In the genomic region with DNA sequence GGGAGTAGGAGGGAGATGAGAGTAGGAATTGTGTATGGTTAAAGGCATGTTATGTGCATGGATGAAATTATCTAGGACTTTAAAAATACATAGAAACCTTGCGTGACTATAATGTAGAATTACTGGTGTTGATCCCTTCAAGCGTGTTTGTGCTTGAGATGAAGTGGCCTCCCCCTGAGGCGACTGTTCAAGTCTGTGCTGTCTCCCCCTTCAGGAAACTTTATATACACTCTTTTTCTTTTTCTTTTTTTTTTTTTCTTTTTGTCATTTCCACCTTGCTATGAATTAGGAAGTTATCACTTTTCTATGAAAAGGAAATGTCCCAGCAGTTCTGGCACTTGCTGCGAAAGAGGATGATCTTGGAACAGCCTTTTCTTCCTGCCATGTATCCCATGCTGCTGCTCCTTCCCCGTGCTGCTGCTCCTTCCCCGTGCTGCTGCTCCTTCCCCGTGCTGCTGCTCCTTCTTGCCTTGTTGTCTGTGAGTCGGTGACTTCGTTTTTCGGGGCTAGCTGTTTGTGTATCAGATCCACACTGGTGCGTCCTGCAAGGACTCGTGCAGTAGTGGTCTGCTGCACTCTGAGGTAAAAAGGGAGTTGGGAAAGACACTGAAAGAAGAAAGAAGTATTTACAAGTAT, we compare ENCODE assay signal across 12 mouse cellular contexts. TPM values are rescaled to one million over a fixed set of nuclear protein-coding genes. Genes with fewer than 3 reads are reported as not detected.
DNase-seq lines count a peak whose midpoint lies in the region; ATAC-seq and TF ChIP-seq lines count a peak whose summit lies in the region.
"Had no signal": no experiment of that assay in that cellular context is flagged by ENCODE, and none has a peak within 500 bp of the region (broad histone marks: within the 10 kb centered on the region; RNA-seq: fewer than 3 reads in every experiment).

No protein-coding gene starts in this region.

- no peak overlapping the region for H3K4me2 ChIP-seq in heart, embryonic 13.5 days
- H3K4me2 ChIP-seq in liver, embryonic 12.5 days, result no peak overlapping the region
- H3K4me2 ChIP-seq in embryonic facial prominence, embryonic 15.5 days (replicated peaks), result no peak overlapping the region
- no peak overlapping the region for H3K4me2 ChIP-seq in liver, embryonic 14.5 days (ENCODE audit: low read depth)
- H3K4me2 ChIP-seq in forebrain, embryonic 11.5 days (ENCODE audit: low read depth, low read length, severe bottlenecking), result no peak overlapping the region
- H3K4me2 ChIP-seq: forebrain, embryonic 12.5 days had no signal

- no peak for TF ChIP-seq EP300 in liver, embryonic 14.5 days (IDR thresholded peaks at IDR 0.05; ENCODE audit: low read depth)

- H3K27ac ChIP-seq in heart, embryonic 13.5 days (replicated peaks), result peak overlapping the region; percentile 80
- peak overlapping the region; percentile 38; the same call in 1 of the 2 replicates for H3K27ac ChIP-seq in liver, embryonic 12.5 days
- peak overlapping the region; percentile 36; the same call in 1 of the 2 replicates for H3K27ac ChIP-seq in embryonic facial prominence, embryonic 15.5 days (replicated peaks)
- no peak overlapping the region for H3K27ac ChIP-seq in liver, embryonic 14.5 days
- no peak overlapping the region for H3K27ac ChIP-seq in forebrain, embryonic 11.5 days (ENCODE audit: low read depth, low read length)
- H3K27ac ChIP-seq: forebrain, embryonic 12.5 days had no signal

- 0 out of 2 replicates have a peak, but pooled peaks have one; percentile 15 for TF ChIP-seq CTCF in liver, embryonic 14.5 days (IDR thresholded peaks at IDR 0.05; ENCODE audit: low read depth)

- H3K9me3 ChIP-seq in heart, embryonic 13.5 days, result no peaks in the 10 kb centered on the region
- H3K9me3 ChIP-seq in liver, embryonic 12.5 days (replicated peaks), result no peaks in the 10 kb centered on the region
- no peaks in the 10 kb centered on the region for H3K9me3 ChIP-seq in embryonic facial prominence, embryonic 15.5 days (replicated peaks)
- H3K9me3 ChIP-seq in liver, embryonic 14.5 days (ENCODE audit: control insufficient read depth, low read length), result no peaks in the 10 kb centered on the region
- H3K9me3 ChIP-seq in forebrain, embryonic 11.5 days (ENCODE audit: control insufficient read depth, low read length), result no peaks in the 10 kb centered on the region
- H3K9me3 ChIP-seq: forebrain, embryonic 12.5 days; megakaryocyte, embryonic 14.5 days had no signal

- whole genome bisulfite sequencing in heart, embryonic 13.5 days, result 65% methylated on average over 12 of the region's 12 CpGs
- 63% methylated on average over 12 of the region's 12 CpGs for WGBS in liver, embryonic 12.5 days (ENCODE audit: insufficient replicate concordance)
- 68% methylated on average over 12 of the region's 12 CpGs for WGBS in embryonic facial prominence, embryonic 15.5 days
- WGBS in liver, embryonic 14.5 days (ENCODE audit: insufficient replicate concordance), result 56% methylated on average over 12 of the region's 12 CpGs
- WGBS in forebrain, embryonic 11.5 days, result 86% methylated on average over 12 of the region's 12 CpGs

- H3K36me3 ChIP-seq in heart, embryonic 13.5 days, result peaks cover 24% of the 10 kb centered on the region
- no peaks in the 10 kb centered on the region; the same call in 1 of the 2 replicates for H3K36me3 ChIP-seq in liver, embryonic 12.5 days
- no peaks in the 10 kb centered on the region for H3K36me3 ChIP-seq in embryonic facial prominence, embryonic 15.5 days
- no peaks in the 10 kb centered on the region for H3K36me3 ChIP-seq in liver, embryonic 14.5 days (replicated peaks; ENCODE audit: control insufficient read depth, insufficient read depth, low read depth)
- no peaks in the 10 kb centered on the region for H3K36me3 ChIP-seq in forebrain, embryonic 11.5 days (ENCODE audit: control insufficient read depth, insufficient read depth, low read length)
- H3K36me3 ChIP-seq: forebrain, embryonic 12.5 days had no signal

- no peak for DNase-seq in heart, adult 18-20 months
- DNase-seq in liver, result no peak
- no peak for DNase-seq in liver, embryonic 14.5 days (ENCODE audit: low read depth in 3 of 3, low spot score in 3 of 3)
- DNase-seq in forebrain, embryonic 11.5 days (ENCODE audit: low spot score), result no peak
- DNase-seq: gastrocnemius, postnatal 36 days; left cerebral cortex, postnatal 4 days had no signal

- no peak overlapping the region for H3K4me3 ChIP-seq in heart, embryonic 13.5 days
- H3K4me3 ChIP-seq in liver, embryonic 12.5 days, result no peak overlapping the region
- H3K4me3 ChIP-seq in embryonic facial prominence, embryonic 15.5 days (replicated peaks), result no peak overlapping the region
- no peak overlapping the region for H3K4me3 ChIP-seq in liver, embryonic 14.5 days (ENCODE audit: insufficient read depth in 1 of 2, low read depth in 2 of 2, low read length in 2 of 2)
- no peak overlapping the region for H3K4me3 ChIP-seq in forebrain, embryonic 11.5 days (ENCODE audit: low read depth, low read length)
- H3K4me3 ChIP-seq: forebrain, embryonic 12.5 days; megakaryocyte, embryonic 14.5 days had no signal

- H3K9ac ChIP-seq in heart, embryonic 13.5 days, result peak overlapping the region; percentile 58
- no peak overlapping the region for H3K9ac ChIP-seq in liver, embryonic 12.5 days
- H3K9ac ChIP-seq in embryonic facial prominence, embryonic 15.5 days, result no peak overlapping the region
- no peak overlapping the region for H3K9ac ChIP-seq in liver, embryonic 14.5 days (replicated peaks)
- no peak overlapping the region for H3K9ac ChIP-seq in forebrain, embryonic 11.5 days (ENCODE audit: low read length)
- H3K9ac ChIP-seq: forebrain, embryonic 12.5 days had no signal

- no peaks in the 10 kb centered on the region for H3K27me3 ChIP-seq in heart, embryonic 13.5 days (replicated peaks)
- peaks cover 12% of the 10 kb centered on the region; the same call in 1 of the 2 replicates for H3K27me3 ChIP-seq in liver, embryonic 12.5 days (replicated peaks)
- no peaks in the 10 kb centered on the region for H3K27me3 ChIP-seq in embryonic facial prominence, embryonic 15.5 days
- no peaks in the 10 kb centered on the region for H3K27me3 ChIP-seq in liver, embryonic 14.5 days (ENCODE audit: control insufficient read depth, insufficient read depth, low read length)
- H3K27me3 ChIP-seq in forebrain, embryonic 11.5 days (ENCODE audit: control insufficient read depth, insufficient read depth, low read length), result no peaks in the 10 kb centered on the region
- H3K27me3 ChIP-seq: forebrain, embryonic 12.5 days; megakaryocyte, embryonic 14.5 days had no signal

- ATAC-seq in heart, embryonic 13.5 days (ENCODE audit: extremely low read depth, insufficient number of reproducible peaks, low FRiP score, low TSS enrichment), result no peak
- ATAC-seq in liver, embryonic 12.5 days, result no peak
- no peak for ATAC-seq in embryonic facial prominence, embryonic 15.5 days (ENCODE audit: insufficient number of reproducible peaks, low FRiP score, low TSS enrichment, low read depth)
- ATAC-seq in liver, embryonic 14.5 days (ENCODE audit: insufficient read depth), result no peak
- ATAC-seq in forebrain, embryonic 11.5 days (replicated peaks; ENCODE audit: low FRiP score), result no peak
- ATAC-seq in megakaryocyte-erythroid progenitor cell, adult 5-6 weeks (replicated peaks; ENCODE audit: low FRiP score, low TSS enrichment, poor library complexity, severe bottlenecking), result no peak

- peaks cover 74% of the 10 kb centered on the region for H3K4me1 ChIP-seq in heart, embryonic 13.5 days
- peaks cover 67% of the 10 kb centered on the region for H3K4me1 ChIP-seq in liver, embryonic 12.5 days
- H3K4me1 ChIP-seq in embryonic facial prominence, embryonic 15.5 days, result peaks cover 33% of the 10 kb centered on the region
- peaks cover 21 to 29% of the 10 kb centered on the region in 2 experiments for H3K4me1 ChIP-seq in liver, embryonic 14.5 days (replicated peaks; ENCODE audit: control insufficient read depth in 2 of 2, insufficient read depth in 2 of 2, low read length in 1 of 2)
- 0 out of 2 replicates have a peak, but pooled peaks cover 2% of the 10 kb centered on the region for H3K4me1 ChIP-seq in forebrain, embryonic 11.5 days (replicated peaks; ENCODE audit: control insufficient read depth, insufficient read depth, low read length)

RNA-seq across cellular contexts. Expression of a gene that starts 40.0 kb away (rescaled TPM):
- polyA plus RNA-seq in heart, embryonic 13.5 days (2015; fragmentation: Nextera tagmentation; extraction: Ambion mirVana), result 120 and 121 TPM in 2 replicates
- 10 to 100 TPM; 44.3 to 52.5 TPM for total RNA-seq in heart, adult 18-20 months (2021)
- polyA plus RNA-seq in liver, embryonic 12.5 days (2016; fragmentation: Nextera tagmentation; extraction: Ambion mirVana), result 42.1 and 42.2 TPM in 2 replicates
- polyA plus RNA-seq in embryonic facial prominence, embryonic 15.5 days (2015; fragmentation: Nextera tagmentation; extraction: Ambion mirVana), result 73.1 and 79.4 TPM in 2 replicates
- 8.2 and 12.7 TPM in 2 replicates for polyA plus RNA-seq in liver, embryonic 14.5 days (2012; rRNA removed)
- polyA plus RNA-seq in liver, embryonic 14.5 days (2014; fragmentation: Nextera tagmentation; extraction: Ambion mirVana), result 21.7 and 26.7 TPM in 2 replicates
- 59.3 and 61.5 TPM in 2 replicates for polyA plus RNA-seq in forebrain, embryonic 11.5 days (2014; fragmentation: Nextera tagmentation; extraction: Ambion mirVana)
- total RNA-seq in megakaryocyte-erythroid progenitor cell, adult 5-6 weeks (2014; fragmentation: Nextera tagmentation), result 21.4 and 29.3 TPM in 2 replicates
- total RNA-seq in megakaryocyte-erythroid progenitor cell, adult 5-6 weeks (2017), result 37.2 and 52.9 TPM in 2 replicates

Comparison
In these comparisons a context has a peak if more than half of its experiments do, and no peak if none do; other contexts are left out.
1. H3K27ac ChIP-seq: peak in heart, embryonic 13.5 days (single experiment), liver, embryonic 12.5 days (single experiment) and embryonic facial prominence, embryonic 15.5 days (single experiment); none in liver, embryonic 14.5 days (single experiment) and forebrain, embryonic 11.5 days (single experiment).